Mouse (Mus musculus): ENCODE measurements at regions not wholly inside any gene's neighbourhood (a gene's known extent, or its start where the extent isn't known, plus 50 kb on each side); places are given as distances from the start of the nearest gene placed in this dataset.

- H3K36me3 ChIP-seq (ENCODE audit: control insufficient read depth, insufficient read depth, low read length), result no peaks in the 10 kb centered on the region
- no peaks in the 10 kb centered on the region for H3K4me1 ChIP-seq (ENCODE audit: control insufficient read depth, insufficient read depth, low read length)
- no peak overlapping the region for H3K4me3 ChIP-seq (ENCODE audit: control insufficient read depth, low read depth, low read length)
- H3K27ac ChIP-seq (ENCODE audit: control insufficient read depth, insufficient read depth, low read depth, low read length), result no peak overlapping the region
- H3K27me3 ChIP-seq (ENCODE audit: control insufficient read depth, insufficient read depth, low read length), result no peaks in the 10 kb centered on the region
- TF ChIP-seq CTCF (IDR thresholded peaks at IDR 0.05; ENCODE audit: control insufficient read depth, insufficient read depth, insufficient replicate concordance, low read depth, low read length) (no peak), POLR2A (IDR thresholded peaks at IDR 0.05; ENCODE audit: control insufficient read depth, low read depth, low read length) (no peak)
Measured at GRCm38 (mm10) chr4:54407930-54408329, 536.9 kb upstream of the Zfp462 start.

- no peaks in the 10 kb centered on the region for H3K27me3 ChIP-seq (ENCODE audit: control insufficient read depth, insufficient read depth, low read length)
- H3K27ac ChIP-seq (ENCODE audit: control insufficient read depth, insufficient read depth, low read depth, low read length), result no peak overlapping the region
- no peaks in the 10 kb centered on the region for H3K36me3 ChIP-seq (ENCODE audit: control insufficient read depth, insufficient read depth, low read length)
- TF ChIP-seq CTCF (IDR thresholded peaks at IDR 0.05; ENCODE audit: control insufficient read depth, insufficient read depth, insufficient replicate concordance, low read depth, low read length), result no peak
- TF ChIP-seq POLR2A (IDR thresholded peaks at IDR 0.05; ENCODE audit: control insufficient read depth, low read depth, low read length), result no peak
- H3K4me1 ChIP-seq (ENCODE audit: control insufficient read depth, insufficient read depth, low read length), result no peaks in the 10 kb centered on the region
- H3K4me3 ChIP-seq (ENCODE audit: control insufficient read depth, low read depth, low read length), result no peak overlapping the region
Measured at GRCm38 (mm10) chr4:54430789-54431188, 514.1 kb upstream of the Zfp462 start.

- H3K4me1 ChIP-seq (ENCODE audit: control insufficient read depth, insufficient read depth, low read length), result no peaks in the 10 kb centered on the region
- no peaks in the 10 kb centered on the region for H3K36me3 ChIP-seq (ENCODE audit: control insufficient read depth, insufficient read depth, low read length)
- no peak overlapping the region for H3K27ac ChIP-seq (ENCODE audit: control insufficient read depth, insufficient read depth, low read depth, low read length)
- H3K4me3 ChIP-seq (ENCODE audit: control insufficient read depth, low read depth, low read length), result no peak overlapping the region
- TF ChIP-seq POLR2A (IDR thresholded peaks at IDR 0.05; ENCODE audit: control insufficient read depth, low read depth, low read length) (no peak), CTCF (IDR thresholded peaks at IDR 0.05; ENCODE audit: control insufficient read depth, insufficient read depth, insufficient replicate concordance, low read depth, low read length) (no peak)
- no peaks in the 10 kb centered on the region for H3K27me3 ChIP-seq (ENCODE audit: control insufficient read depth, insufficient read depth, low read length)
Measured at GRCm38 (mm10) chr4:54460596-54460995, 484.3 kb upstream of the Zfp462 start.

GRCm38 (mm10) chr4:54469176-54469575 is 475.7 kb upstream of the Zfp462 start:
- Histone ChIP-seq H3K4me1 (ENCODE audit: control insufficient read depth, insufficient read depth, low read length) (no peaks in the 10 kb centered on the region), H3K4me3 (ENCODE audit: control insufficient read depth, low read depth, low read length) (no peak overlapping the region), H3K27ac (ENCODE audit: control insufficient read depth, insufficient read depth, low read depth, low read length) (no peak overlapping the region), H3K27me3 (ENCODE audit: control insufficient read depth, insufficient read depth, low read length) (no peaks in the 10 kb centered on the region), H3K36me3 (ENCODE audit: control insufficient read depth, insufficient read depth, low read length) (no peaks in the 10 kb centered on the region)
- TF ChIP-seq POLR2A (IDR thresholded peaks at IDR 0.05; ENCODE audit: control insufficient read depth, low read depth, low read length) (no peak), CTCF (IDR thresholded peaks at IDR 0.05; ENCODE audit: control insufficient read depth, insufficient read depth, insufficient replicate concordance, low read depth, low read length) (no peak)

- no peak for TF ChIP-seq CTCF (IDR thresholded peaks at IDR 0.05; ENCODE audit: control insufficient read depth, insufficient read depth, insufficient replicate concordance, low read depth, low read length)
- Histone ChIP-seq H3K4me1 (ENCODE audit: control insufficient read depth, insufficient read depth, low read length) (no peaks in the 10 kb centered on the region), H3K27me3 (ENCODE audit: control insufficient read depth, insufficient read depth, low read length) (no peaks in the 10 kb centered on the region), H3K27ac (ENCODE audit: control insufficient read depth, insufficient read depth, low read depth, low read length) (no peak overlapping the region), H3K4me3 (ENCODE audit: control insufficient read depth, low read depth, low read length) (no peak overlapping the region), H3K36me3 (ENCODE audit: control insufficient read depth, insufficient read depth, low read length) (no peaks in the 10 kb centered on the region)
Measured at GRCm38 (mm10) chr4:54470022-54471008, 474.5 kb upstream of the Zfp462 start.

- Histone ChIP-seq H3K27ac (ENCODE audit: control insufficient read depth, insufficient read depth, low read depth, low read length) (no peak overlapping the region), H3K36me3 (ENCODE audit: control insufficient read depth, insufficient read depth, low read length) (no peaks in the 10 kb centered on the region), H3K4me3 (ENCODE audit: control insufficient read depth, low read depth, low read length) (no peak overlapping the region), H3K4me1 (ENCODE audit: control insufficient read depth, insufficient read depth, low read length) (no peaks in the 10 kb centered on the region), H3K27me3 (ENCODE audit: control insufficient read depth, insufficient read depth, low read length) (no peaks in the 10 kb centered on the region)
- TF ChIP-seq CTCF (IDR thresholded peaks at IDR 0.05; ENCODE audit: control insufficient read depth, insufficient read depth, insufficient replicate concordance, low read depth, low read length), result no peak
- no peak for TF ChIP-seq POLR2A (IDR thresholded peaks at IDR 0.05; ENCODE audit: control insufficient read depth, low read depth, low read length)
Measured at GRCm38 (mm10) chr4:54471009-54471408, 473.8 kb upstream of the Zfp462 start.

GRCm38 (mm10) chr4:54481766-54482165 is 463.1 kb upstream of the Zfp462 start:
- Histone ChIP-seq H3K27ac (ENCODE audit: control insufficient read depth, insufficient read depth, low read depth, low read length) (no peak overlapping the region), H3K36me3 (ENCODE audit: control insufficient read depth, insufficient read depth, low read length) (no peaks in the 10 kb centered on the region), H3K4me3 (ENCODE audit: control insufficient read depth, low read depth, low read length) (no peak overlapping the region), H3K27me3 (ENCODE audit: control insufficient read depth, insufficient read depth, low read length) (no peaks in the 10 kb centered on the region), H3K4me1 (ENCODE audit: control insufficient read depth, insufficient read depth, low read length) (no peaks in the 10 kb centered on the region)
- no peak for TF ChIP-seq CTCF (IDR thresholded peaks at IDR 0.05; ENCODE audit: control insufficient read depth, insufficient read depth, insufficient replicate concordance, low read depth, low read length)
- no peak for TF ChIP-seq POLR2A (IDR thresholded peaks at IDR 0.05; ENCODE audit: control insufficient read depth, low read depth, low read length)
